Mouse (Mus musculus): ENCODE results near the gene Cbx2. TPM values are rescaled to one million over a fixed set of nuclear protein-coding genes. Genes with fewer than 3 reads are reported as not detected.

Gene Cbx2
- 4.7 and 6.9 TPM in 2 replicates for polyA plus RNA-seq (2011; ENCODE audit: insufficient read length, low read depth, missing spikeins)

DNA sequence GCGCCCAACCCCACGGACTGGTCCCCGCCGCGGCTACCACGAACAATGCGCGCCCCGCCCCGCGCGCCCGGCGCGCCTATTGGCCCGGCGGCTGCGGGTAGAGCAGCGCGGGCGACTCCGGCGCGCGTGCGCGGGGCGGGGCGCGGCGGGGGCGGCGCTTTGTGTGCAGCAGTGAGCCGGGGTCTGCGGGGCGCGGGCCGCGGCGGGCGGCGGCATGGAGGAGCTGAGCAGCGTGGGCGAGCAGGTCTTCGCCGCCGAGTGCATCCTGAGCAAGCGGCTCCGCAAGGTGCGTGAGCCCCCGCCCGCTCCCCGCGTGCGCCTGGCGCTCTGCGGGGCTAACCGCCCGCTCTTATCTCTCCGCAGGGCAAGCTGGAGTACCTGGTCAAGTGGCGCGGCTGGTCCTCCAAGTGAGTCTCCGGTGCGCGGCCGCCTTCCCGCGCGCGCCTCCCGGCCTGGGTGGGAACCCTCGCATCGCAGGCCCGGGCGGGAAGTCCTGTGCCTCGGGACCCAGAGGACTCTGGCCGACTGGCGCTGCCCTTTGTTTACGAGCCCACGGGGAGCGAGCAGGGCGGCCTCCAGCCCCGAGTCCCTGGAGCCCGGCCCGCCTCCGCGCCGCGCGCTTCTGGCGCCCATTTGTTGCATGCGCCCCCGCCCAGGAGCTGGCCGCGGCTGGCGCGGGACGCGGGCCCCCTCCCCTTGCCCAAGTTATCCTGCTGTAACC lies at the start of gene Cbx2:
Gene Cbx2, plus strand, starts transcription at position 68 of the 721 bp plus-strand sequence.
- Histone ChIP-seq H3K4me1 (ENCODE audit: control insufficient read depth, insufficient read depth, low read length) (peaks cover 8% of the 10 kb centered on the region), H3K4me3 (ENCODE audit: insufficient read depth, low read length) (peak within 1 kb of the TSS; percentile 92), H3K27ac (ENCODE audit: insufficient read depth, low read length) (no peak within 1 kb of the TSS)
- no peak for TF ChIP-seq CTCF (IDR thresholded peaks at IDR 0.05; ENCODE audit: borderline replicate concordance, insufficient read depth, low read length)
- peak; percentile 51 for TF ChIP-seq POLR2A (IDR thresholded peaks at IDR 0.05; ENCODE audit: low read depth, low read length)

DNA sequence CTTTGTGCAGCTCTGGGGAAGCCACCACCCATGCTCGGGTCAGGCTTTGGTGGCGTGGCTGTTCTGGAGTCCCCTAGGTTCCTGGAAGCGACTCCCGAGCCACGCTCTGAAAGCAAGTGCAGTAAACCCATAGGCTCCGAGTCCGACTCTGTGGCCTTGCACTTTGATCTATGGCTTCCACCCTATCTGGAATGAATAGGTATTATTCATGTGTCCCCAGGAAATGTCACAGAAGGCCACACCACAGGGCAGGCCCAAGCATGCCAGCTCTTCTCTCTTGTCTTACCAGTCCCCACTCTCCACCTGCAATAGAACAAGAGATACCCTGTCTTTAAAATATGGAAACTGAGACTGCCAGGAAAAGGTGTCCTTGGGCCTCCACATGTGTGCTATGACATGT lies 48.4 kb upstream of the Cbx2 start:
- no peak overlapping the region for H3K27ac ChIP-seq (ENCODE audit: insufficient read depth, low read length)
- TF ChIP-seq CTCF (IDR thresholded peaks at IDR 0.05; ENCODE audit: borderline replicate concordance, insufficient read depth, low read length) (no peak), POLR2A (IDR thresholded peaks at IDR 0.05; ENCODE audit: low read depth, low read length) (no peak)
- H3K4me3 ChIP-seq (ENCODE audit: insufficient read depth, low read length) = no peak overlapping the region
- 0 out of 2 replicates have a peak, but pooled peaks cover 4% of the 10 kb centered on the region for H3K4me1 ChIP-seq (ENCODE audit: control insufficient read depth, insufficient read depth, low read length)

- Histone ChIP-seq H3K27ac (ENCODE audit: insufficient read depth, low read length) (no peak overlapping the region), H3K4me1 (ENCODE audit: control insufficient read depth, insufficient read depth, low read length) (0 out of 2 replicates have a peak, but pooled peaks cover 4% of the 10 kb centered on the region), H3K4me3 (ENCODE audit: insufficient read depth, low read length) (no peak overlapping the region)
- TF ChIP-seq POLR2A (IDR thresholded peaks at IDR 0.05; ENCODE audit: low read depth, low read length) (no peak), CTCF (IDR thresholded peaks at IDR 0.05; ENCODE audit: borderline replicate concordance, insufficient read depth, low read length) (peak; percentile 39; the same call in 1 of the 2 replicates)
Measured at GRCm38 (mm10) chr11:118975427-118975826, 47.3 kb upstream of the Cbx2 start.

DNA sequence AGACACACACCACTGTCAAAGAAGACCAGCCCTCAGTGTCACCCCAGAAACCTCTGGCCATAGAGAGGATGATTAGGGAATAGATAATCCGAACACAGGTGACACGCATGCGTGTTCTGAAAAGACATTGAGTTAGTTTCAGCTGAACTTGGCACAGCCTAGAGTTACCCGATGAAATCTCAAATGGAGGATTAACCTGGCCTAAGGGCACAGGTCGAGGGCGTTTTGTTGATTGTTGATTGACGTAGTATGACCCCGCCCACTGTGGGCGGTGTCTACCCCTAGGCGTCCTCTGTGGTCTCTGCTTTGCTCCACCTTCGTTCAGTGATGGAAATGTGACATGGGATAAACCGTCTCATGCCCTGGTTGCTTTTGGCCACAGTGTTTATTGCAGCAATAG lies 46.8 kb upstream of the Cbx2 start:
- Histone ChIP-seq H3K4me1 (ENCODE audit: control insufficient read depth, insufficient read depth, low read length) (0 out of 2 replicates have a peak, but pooled peaks cover 4% of the 10 kb centered on the region), H3K27ac (ENCODE audit: insufficient read depth, low read length) (no peak overlapping the region), H3K4me3 (ENCODE audit: insufficient read depth, low read length) (no peak overlapping the region)
- no peak for TF ChIP-seq POLR2A (IDR thresholded peaks at IDR 0.05; ENCODE audit: low read depth, low read length)
- no peak for TF ChIP-seq CTCF (IDR thresholded peaks at IDR 0.05; ENCODE audit: borderline replicate concordance, insufficient read depth, low read length)

GRCm38 (mm10) chr11:118980388-118980787 lies 42.4 kb upstream of the Cbx2 start:
- H3K27ac ChIP-seq (ENCODE audit: insufficient read depth, low read length) = no peak overlapping the region

DNA sequence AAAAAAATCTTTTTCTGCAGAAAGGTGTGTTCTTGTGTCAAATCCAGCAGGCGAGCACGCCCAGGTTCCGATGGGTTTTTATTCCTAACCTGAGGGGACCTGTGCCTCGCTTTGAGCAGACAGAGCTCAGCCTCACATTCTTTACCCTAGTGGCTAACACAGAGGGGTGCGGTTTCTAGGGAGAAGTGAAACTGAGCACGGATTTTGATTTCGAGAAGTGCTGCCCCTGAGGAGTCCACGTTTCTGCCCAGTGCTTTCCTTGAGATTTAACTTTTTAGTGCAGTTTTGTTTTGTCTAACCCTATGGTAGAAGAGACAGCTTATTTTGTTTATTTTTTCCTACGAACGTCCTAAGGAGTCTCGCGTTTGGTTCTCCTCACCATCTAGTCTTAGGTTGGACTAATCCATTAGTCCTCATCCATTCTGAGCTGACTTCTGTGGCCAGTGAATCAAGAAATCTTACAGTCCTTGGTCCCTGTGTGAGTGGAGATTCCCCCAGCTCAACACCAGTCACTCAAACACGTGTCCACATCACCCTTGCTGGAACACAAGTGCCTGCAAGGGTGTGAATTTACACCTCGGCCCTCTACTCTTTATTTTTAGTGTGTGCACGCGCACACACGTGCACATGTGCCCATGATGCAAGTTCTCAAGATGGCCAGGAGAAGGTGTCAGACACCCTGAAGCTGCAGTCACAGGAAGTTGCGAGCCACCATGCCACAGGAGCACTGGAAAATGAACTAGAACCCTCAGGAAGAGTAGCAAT lies 41.6 kb upstream of the Cbx2 start:
- H3K4me1 ChIP-seq (ENCODE audit: control insufficient read depth, insufficient read depth, low read length) = no peaks in the 10 kb centered on the region
- no peak overlapping the region for H3K27ac ChIP-seq (ENCODE audit: insufficient read depth, low read length)
- H3K4me3 ChIP-seq (ENCODE audit: insufficient read depth, low read length) = no peak overlapping the region
- TF ChIP-seq CTCF (IDR thresholded peaks at IDR 0.05; ENCODE audit: borderline replicate concordance, insufficient read depth, low read length) (no peak), POLR2A (IDR thresholded peaks at IDR 0.05; ENCODE audit: low read depth, low read length) (no peak)

More at GRCm38 (mm10) chr11:118980388-118980787, 42.4 kb upstream of the Cbx2 start:
- Histone ChIP-seq H3K4me3 (ENCODE audit: insufficient read depth, low read length) (no peak overlapping the region), H3K4me1 (ENCODE audit: control insufficient read depth, insufficient read depth, low read length) (0 out of 2 replicates have a peak, but pooled peaks cover 4% of the 10 kb centered on the region)
- TF ChIP-seq CTCF (IDR thresholded peaks at IDR 0.05; ENCODE audit: borderline replicate concordance, insufficient read depth, low read length) (no peak), POLR2A (IDR thresholded peaks at IDR 0.05; ENCODE audit: low read depth, low read length) (no peak)

- no peak overlapping the region for H3K4me3 ChIP-seq (ENCODE audit: insufficient read depth, low read length)
- H3K27ac ChIP-seq (ENCODE audit: insufficient read depth, low read length) = no peak overlapping the region
- TF ChIP-seq CTCF (IDR thresholded peaks at IDR 0.05; ENCODE audit: borderline replicate concordance, insufficient read depth, low read length) (no peak), POLR2A (IDR thresholded peaks at IDR 0.05; ENCODE audit: low read depth, low read length) (no peak)
- no peaks in the 10 kb centered on the region for H3K4me1 ChIP-seq (ENCODE audit: control insufficient read depth, insufficient read depth, low read length)
Measured at GRCm38 (mm10) chr11:118982593-118983113, 40.1 kb upstream of the Cbx2 start.

GRCm38 (mm10) chr11:118985571-118985970 lies 37.2 kb upstream of the Cbx2 start:
- no peak overlapping the region for H3K4me3 ChIP-seq (ENCODE audit: insufficient read depth, low read length)
- TF ChIP-seq POLR2A (IDR thresholded peaks at IDR 0.05; ENCODE audit: low read depth, low read length) (no peak), CTCF (IDR thresholded peaks at IDR 0.05; ENCODE audit: borderline replicate concordance, insufficient read depth, low read length) (no peak)
- no peaks in the 10 kb centered on the region for H3K4me1 ChIP-seq (ENCODE audit: control insufficient read depth, insufficient read depth, low read length)
- H3K27ac ChIP-seq (ENCODE audit: insufficient read depth, low read length) = no peak overlapping the region

DNA sequence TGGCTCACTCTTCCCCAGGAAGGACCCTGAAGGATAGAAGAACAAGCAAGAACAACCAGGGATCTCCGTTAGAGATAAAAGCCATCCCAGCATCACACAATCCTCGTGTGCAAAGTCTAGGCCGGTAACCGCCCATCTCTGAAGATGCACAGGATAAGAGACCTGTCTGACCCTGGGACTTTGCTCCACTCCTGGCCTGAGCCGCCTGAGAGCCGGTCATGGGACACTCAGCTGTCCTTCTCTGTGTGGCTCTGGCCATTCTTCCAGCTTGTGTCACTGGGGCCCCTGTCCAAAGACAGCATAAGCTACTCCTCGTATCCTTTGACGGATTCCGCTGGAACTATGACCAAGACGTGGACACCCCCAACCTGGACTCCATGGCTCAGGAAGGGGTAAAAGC lies 34.8 kb upstream of the Cbx2 start, which contains the start of gene Enpp7:
Gene Enpp7, plus strand, starts transcription at position 190 of the 400 bp plus-strand sequence.
- Histone ChIP-seq H3K4me1 (ENCODE audit: control insufficient read depth, insufficient read depth, low read length) (no peaks in the 10 kb centered on the region), H3K4me3 (ENCODE audit: insufficient read depth, low read length) (no peak within 1 kb of the TSS), H3K27ac (ENCODE audit: insufficient read depth, low read length) (no peak within 1 kb of the TSS)
- no peak for TF ChIP-seq CTCF (IDR thresholded peaks at IDR 0.05; ENCODE audit: borderline replicate concordance, insufficient read depth, low read length)
- no peak for TF ChIP-seq POLR2A (IDR thresholded peaks at IDR 0.05; ENCODE audit: low read depth, low read length)

Data from embryonic fibroblast, embryonic 13.5 days (primary cell).